ENCODE assay signal across 8 mouse cellular contexts in the genomic region with DNA sequence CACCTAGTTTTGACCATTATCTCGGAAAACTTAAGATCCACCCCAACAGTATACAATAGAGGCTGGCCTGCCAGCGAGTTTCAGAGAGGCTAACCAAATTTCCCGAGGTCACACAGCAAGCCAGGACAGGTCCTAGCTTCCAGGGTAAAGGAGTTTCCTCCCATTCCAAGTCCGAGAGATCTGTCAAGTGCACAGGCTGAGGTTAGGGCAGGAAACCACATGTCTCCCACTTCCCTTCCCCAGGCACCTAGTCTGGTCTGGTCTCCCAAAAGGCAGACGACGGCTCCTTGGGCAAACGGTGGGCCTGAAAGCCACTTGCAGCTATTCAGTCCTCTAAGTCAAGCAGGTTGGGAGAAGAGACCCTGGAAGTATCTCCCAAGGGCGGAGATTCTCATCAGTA. TPM values are rescaled to one million over a fixed set of nuclear protein-coding genes. Genes with fewer than 3 reads are reported as not detected.
A peak's percentile ranks its signal among the peaks of the same experiment; 100 is the strongest.
DNase-seq lines count a peak whose midpoint lies in the region; ATAC-seq and TF ChIP-seq lines count a peak whose summit lies in the region.

No protein-coding gene starts in this region.

- TF ChIP-seq CTCF in cortical plate, adult 2 months (IDR thresholded peaks at IDR 0.05; ENCODE audit: extremely low read depth, insufficient read depth, low read length), result no peak
- TF ChIP-seq CTCF in kidney, adult 2 months (conservative IDR thresholded peaks at IDR 0.05; ENCODE audit: insufficient read depth, insufficient read length, low read depth, low read length), result no peak

- 66% methylated on average over 8 of the region's 8 CpGs for WGBS in forebrain, embryonic 15.5 days
- WGBS in kidney, adult 2 months, result 45% methylated on average over 8 of the region's 8 CpGs
- WGBS in midbrain, embryonic 10.5 days, result 66% methylated on average over 8 of the region's 8 CpGs

- H3K27ac ChIP-seq in cortical plate, adult 2 months (ENCODE audit: insufficient read depth, low read length), result peak overlapping the region; percentile 31; the same call in 1 of the 2 replicates
- H3K27ac ChIP-seq in forebrain, embryonic 15.5 days (replicated peaks), result no peak overlapping the region
- H3K27ac ChIP-seq in kidney, adult 2 months (ENCODE audit: insufficient read depth, low read depth, low read length), result peak overlapping the region; percentile 72
- peak overlapping the region; percentile 66; the same call in 1 of the 2 replicates for H3K27ac ChIP-seq in midbrain, embryonic 10.5 days (replicated peaks)

- H3K4me3 ChIP-seq in cortical plate, adult 2 months (ENCODE audit: insufficient read depth, low read length), result peak overlapping the region; percentile 92
- peak overlapping the region; percentile 56 for H3K4me3 ChIP-seq in forebrain, embryonic 15.5 days
- peak overlapping the region; percentile 95 for H3K4me3 ChIP-seq in kidney, adult 2 months (ENCODE audit: insufficient read depth, low read depth, low read length)
- peak overlapping the region; percentile 90 for H3K4me3 ChIP-seq in midbrain, embryonic 10.5 days

- peak overlapping the region; percentile 78 for H3K4me2 ChIP-seq in forebrain, embryonic 15.5 days (replicated peaks)

- DNase-seq in kidney, adult 2 months, result peak; percentile 59
- DNase-seq in midbrain, embryonic 10.5 days (ENCODE audit: low spot score), result no peak
- DNase-seq in urinary bladder, postnatal 4 days (ENCODE audit: low spot score in 2 of 2), result no peak
- no peak for DNase-seq in spleen, postnatal 36 days (ENCODE audit: low spot score in 2 of 2)
- DNase-seq in B cell, adult 2 months, result no peak
- DNase-seq in ovary, postnatal 10 days (ENCODE audit: low spot score), result no peak

- TF ChIP-seq POLR2A in cortical plate, adult 2 months (IDR thresholded peaks at IDR 0.05; ENCODE audit: extremely low read depth, insufficient read depth, low read length), result no peak
- TF ChIP-seq POLR2A in kidney, adult 2 months (IDR thresholded peaks at IDR 0.05; ENCODE audit: low read depth, low read length), result no peak

- H3K4me1 ChIP-seq in cortical plate, adult 2 months (ENCODE audit: control insufficient read depth, insufficient read depth, low read length), result peaks cover 4% of the 10 kb centered on the region; the same call in 1 of the 2 replicates
- peaks cover 33% of the 10 kb centered on the region for H3K4me1 ChIP-seq in forebrain, embryonic 15.5 days
- peaks cover 9% of the 10 kb centered on the region; the same call in 1 of the 2 replicates for H3K4me1 ChIP-seq in kidney, adult 2 months (ENCODE audit: control insufficient read depth, insufficient read depth, low read length)
- peaks cover 48% of the 10 kb centered on the region for H3K4me1 ChIP-seq in midbrain, embryonic 10.5 days

- no peaks in the 10 kb centered on the region for H3K9me3 ChIP-seq in forebrain, embryonic 15.5 days
- no peaks in the 10 kb centered on the region for H3K9me3 ChIP-seq in midbrain, embryonic 10.5 days (replicated peaks)

- no peak for ATAC-seq in forebrain, embryonic 15.5 days (replicated peaks)

- no peaks in the 10 kb centered on the region for H3K36me3 ChIP-seq in forebrain, embryonic 15.5 days
- no peaks in the 10 kb centered on the region for H3K36me3 ChIP-seq in kidney, adult 2 months (ENCODE audit: control insufficient read depth, insufficient read depth, low read length)
- peaks cover 21% of the 10 kb centered on the region for H3K36me3 ChIP-seq in midbrain, embryonic 10.5 days

- H3K27me3 ChIP-seq in forebrain, embryonic 15.5 days, result no peaks in the 10 kb centered on the region
- H3K27me3 ChIP-seq in kidney, adult 2 months (replicated peaks; ENCODE audit: control insufficient read depth, insufficient read depth, low read length), result no peaks in the 10 kb centered on the region
- H3K27me3 ChIP-seq in midbrain, embryonic 10.5 days (ENCODE audit: low read depth, poor library complexity, severe bottlenecking), result no peaks in the 10 kb centered on the region

- peak overlapping the region; percentile 58; the same call in 1 of the 2 replicates for H3K9ac ChIP-seq in forebrain, embryonic 15.5 days (replicated peaks)

RNA-seq across cellular contexts. Expression of gene Rilpl1, which starts 1.5 kb away (rescaled TPM):
- 55.4 and 56.5 TPM in 2 replicates for polyA plus RNA-seq in cortical plate, adult 2 months (2012; rRNA removed)
- polyA plus RNA-seq in forebrain, embryonic 15.5 days (2015; fragmentation: Nextera tagmentation; extraction: Ambion mirVana), result 11.6 and 12.8 TPM in 2 replicates
- polyA plus RNA-seq in kidney, adult 2 months (2012; rRNA removed), result 10.4 and 12.5 TPM in 2 replicates
- 20.2 and 22.7 TPM in 2 replicates for polyA plus RNA-seq in midbrain, embryonic 10.5 days (2016; fragmentation: Nextera tagmentation; extraction: Ambion mirVana)

RNA-seq across cellular contexts. Expression of gene Tmed2, which starts 10.8 kb away (rescaled TPM):
- 110 and 121 TPM in 2 replicates for polyA plus RNA-seq in cortical plate, adult 2 months (2012; rRNA removed)
- polyA plus RNA-seq in forebrain, embryonic 15.5 days (2015; fragmentation: Nextera tagmentation; extraction: Ambion mirVana), result 372 and 377 TPM in 2 replicates
- 97.9 and 128 TPM in 2 replicates for polyA plus RNA-seq in kidney, adult 2 months (2012; rRNA removed)
- polyA plus RNA-seq in midbrain, embryonic 10.5 days (2016; fragmentation: Nextera tagmentation; extraction: Ambion mirVana), result 466 and 495 TPM in 2 replicates

RNA-seq across cellular contexts. Expression of gene Ddx55, which starts 23.0 kb away (rescaled TPM):
- 40.3 and 42.4 TPM in 2 replicates for polyA plus RNA-seq in cortical plate, adult 2 months (2012; rRNA removed)
- polyA plus RNA-seq in forebrain, embryonic 15.5 days (2015; fragmentation: Nextera tagmentation; extraction: Ambion mirVana), result 28.2 and 28.8 TPM in 2 replicates
- 7.4 and 8.9 TPM in 2 replicates for polyA plus RNA-seq in kidney, adult 2 months (2012; rRNA removed)
- 18.4 and 19.1 TPM in 2 replicates for polyA plus RNA-seq in midbrain, embryonic 10.5 days (2016; fragmentation: Nextera tagmentation; extraction: Ambion mirVana)

RNA-seq across cellular contexts. Expression of gene Snrnp35, which starts 46.8 kb away (rescaled TPM):
- polyA plus RNA-seq in cortical plate, adult 2 months (2012; rRNA removed), result 11.5 TPM in 2 replicates
- polyA plus RNA-seq in forebrain, embryonic 15.5 days (2015; fragmentation: Nextera tagmentation; extraction: Ambion mirVana), result 24.9 and 26.0 TPM in 2 replicates
- polyA plus RNA-seq in kidney, adult 2 months (2012; rRNA removed), result 4.3 and 5.9 TPM in 2 replicates
- 35.1 and 35.5 TPM in 2 replicates for polyA plus RNA-seq in midbrain, embryonic 10.5 days (2016; fragmentation: Nextera tagmentation; extraction: Ambion mirVana)

RNA-seq across cellular contexts. Expression of gene Eif2b1, which starts 49.2 kb away (rescaled TPM):
- polyA plus RNA-seq in cortical plate, adult 2 months (2012; rRNA removed), result 32.6 and 32.9 TPM in 2 replicates
- 70.3 and 70.5 TPM in 2 replicates for polyA plus RNA-seq in forebrain, embryonic 15.5 days (2015; fragmentation: Nextera tagmentation; extraction: Ambion mirVana)
- 20.5 and 23.6 TPM in 2 replicates for polyA plus RNA-seq in kidney, adult 2 months (2012; rRNA removed)
- 86.7 and 86.9 TPM in 2 replicates for polyA plus RNA-seq in midbrain, embryonic 10.5 days (2016; fragmentation: Nextera tagmentation; extraction: Ambion mirVana)
